Mouse (Mus musculus) pancreas, adult 10 weeks (tissue): Measurements from ENCODE around the gene Ss18l2. TPM values are rescaled to one million over a fixed set of nuclear protein-coding genes. Genes with fewer than 3 reads are reported as not detected.

ENCODE experiments used
- polyA plus RNA-seq: library from polyadenylated mRNA; stranded (reverse); fragments of 350-450 nt; fragmentation: Illumina TruSeq; extraction: RNeasy Lipid Tissue Mini Kit (QIAGEN cat#74804); gene quantifications from one replicate; pipeline ENCODE4 v1.2.3, GENCODE M21; 2015; ENCODE audit warnings: low read depth, low replicate concordance; ENCODE audit not compliant: insufficient read depth

The Ss18l2 gene
- 35.0 TPM for polyA plus RNA-seq

DNA sequence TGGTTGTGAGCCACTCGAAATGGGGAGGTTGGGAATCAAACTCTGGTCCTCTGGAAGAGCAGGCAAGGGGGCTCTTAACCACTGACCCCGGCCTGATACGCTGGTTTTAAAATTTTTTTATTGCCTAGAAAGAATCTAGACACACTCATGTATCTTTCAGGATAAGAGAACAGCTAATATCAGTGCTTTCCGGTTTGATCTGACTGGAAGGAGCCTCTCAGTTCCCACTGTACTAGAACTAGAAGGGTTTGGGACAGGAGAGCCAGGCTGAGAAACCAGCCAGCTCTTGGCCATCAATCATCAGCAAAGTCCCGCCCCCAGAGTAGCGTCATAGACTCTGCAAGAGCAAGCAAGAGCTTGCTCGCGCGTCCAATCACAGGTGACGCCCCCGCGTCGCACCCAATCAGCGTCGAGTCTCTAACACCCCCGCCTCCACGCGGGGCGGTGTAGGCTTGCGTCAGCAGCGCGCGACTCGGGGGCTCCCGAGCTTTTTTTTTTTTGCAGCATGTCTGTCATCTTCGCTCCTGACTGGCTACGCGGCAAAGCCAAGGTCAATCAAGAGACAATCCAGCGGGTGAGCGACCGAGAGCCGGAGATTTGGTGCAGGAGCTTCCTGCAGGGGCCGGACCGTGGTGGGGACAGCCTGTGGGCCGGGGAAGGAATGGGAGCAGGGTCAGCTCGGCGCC lies at the start of gene Ss18l2:
Gene Ss18l2, plus strand, starts transcription at position 432 of the 686 bp plus-strand sequence.

DNA sequence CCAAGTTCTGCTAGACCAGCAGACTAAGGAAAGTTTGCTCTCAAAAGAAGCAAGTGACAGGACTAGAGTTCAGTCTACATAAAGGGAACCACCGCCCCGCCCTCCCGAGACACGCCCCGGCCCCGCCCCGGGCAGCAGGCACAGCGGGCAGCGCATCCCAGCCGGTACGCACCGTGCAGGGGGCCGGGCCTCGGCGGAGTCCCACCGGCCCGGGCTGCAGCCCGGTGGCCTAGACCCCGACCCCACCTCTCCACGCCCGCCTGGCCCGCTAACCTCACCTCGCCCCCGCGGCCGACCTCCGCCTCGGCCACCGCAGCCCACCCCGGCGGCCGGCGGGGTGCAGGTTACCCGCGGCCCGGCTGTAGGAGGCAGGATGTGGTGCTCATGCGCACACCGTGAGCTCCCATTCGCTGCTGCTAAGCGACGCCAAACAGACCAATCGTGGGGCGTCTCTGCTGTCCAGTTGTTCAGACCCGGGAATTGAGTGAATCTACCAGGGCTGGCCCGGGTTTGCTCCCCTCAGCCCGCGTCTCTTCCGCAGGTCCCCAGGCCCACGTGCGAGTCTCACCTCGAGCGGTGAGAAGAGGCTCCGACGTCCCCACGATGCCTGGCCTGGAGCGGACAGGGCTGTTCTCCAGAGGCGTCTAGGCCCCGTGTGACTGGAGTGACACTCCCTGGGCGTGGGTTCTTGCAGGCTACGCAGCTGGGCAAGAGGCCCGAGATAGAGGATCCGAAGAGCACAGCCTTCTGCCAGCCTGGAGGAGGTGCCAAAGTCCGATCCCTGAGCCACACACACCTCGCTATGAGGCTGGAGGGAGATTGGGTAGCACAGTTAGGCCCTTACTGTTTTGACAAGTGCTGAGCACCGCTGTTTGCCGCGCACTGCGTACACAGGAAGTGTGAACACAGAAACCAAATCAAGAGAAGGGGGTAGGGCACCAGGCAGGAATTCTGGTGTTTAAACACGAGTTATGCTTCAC lies 5.2 kb upstream of the Ss18l2 start, which contains the start of gene Sec22c:
Gene Sec22c, minus strand, starts transcription at position 845 of the 980 bp plus-strand sequence.

DNA sequence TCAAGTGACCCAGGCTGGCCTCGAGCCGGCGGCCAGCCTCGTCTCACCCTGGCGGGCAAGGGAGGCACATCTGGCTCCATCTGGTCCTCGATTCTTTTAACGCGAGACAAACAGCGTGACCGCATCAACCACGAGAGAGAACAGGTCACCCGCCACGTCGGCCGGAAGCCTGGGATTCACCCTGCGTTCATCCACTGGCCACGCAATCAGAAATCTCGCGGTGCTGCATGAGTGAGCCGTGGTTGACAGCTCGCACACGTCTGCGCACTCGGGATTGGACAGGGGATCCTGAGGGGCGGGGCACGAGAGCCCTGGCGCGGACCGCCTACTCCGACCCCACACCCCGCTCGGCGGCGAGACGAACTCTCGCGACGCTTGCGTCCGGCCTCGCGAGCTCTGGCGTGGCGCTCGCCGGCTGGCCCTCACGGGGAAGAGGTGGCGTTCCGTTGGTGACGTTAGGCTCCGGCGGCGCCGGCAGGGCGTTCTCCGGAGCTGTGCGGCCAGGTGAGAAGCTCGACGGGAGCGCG lies 8.7 kb downstream of the Ss18l2 start, which contains the start of gene Nktr:
Gene Nktr, plus strand, starts transcription at position 378 of the 527 bp plus-strand sequence.

DNA sequence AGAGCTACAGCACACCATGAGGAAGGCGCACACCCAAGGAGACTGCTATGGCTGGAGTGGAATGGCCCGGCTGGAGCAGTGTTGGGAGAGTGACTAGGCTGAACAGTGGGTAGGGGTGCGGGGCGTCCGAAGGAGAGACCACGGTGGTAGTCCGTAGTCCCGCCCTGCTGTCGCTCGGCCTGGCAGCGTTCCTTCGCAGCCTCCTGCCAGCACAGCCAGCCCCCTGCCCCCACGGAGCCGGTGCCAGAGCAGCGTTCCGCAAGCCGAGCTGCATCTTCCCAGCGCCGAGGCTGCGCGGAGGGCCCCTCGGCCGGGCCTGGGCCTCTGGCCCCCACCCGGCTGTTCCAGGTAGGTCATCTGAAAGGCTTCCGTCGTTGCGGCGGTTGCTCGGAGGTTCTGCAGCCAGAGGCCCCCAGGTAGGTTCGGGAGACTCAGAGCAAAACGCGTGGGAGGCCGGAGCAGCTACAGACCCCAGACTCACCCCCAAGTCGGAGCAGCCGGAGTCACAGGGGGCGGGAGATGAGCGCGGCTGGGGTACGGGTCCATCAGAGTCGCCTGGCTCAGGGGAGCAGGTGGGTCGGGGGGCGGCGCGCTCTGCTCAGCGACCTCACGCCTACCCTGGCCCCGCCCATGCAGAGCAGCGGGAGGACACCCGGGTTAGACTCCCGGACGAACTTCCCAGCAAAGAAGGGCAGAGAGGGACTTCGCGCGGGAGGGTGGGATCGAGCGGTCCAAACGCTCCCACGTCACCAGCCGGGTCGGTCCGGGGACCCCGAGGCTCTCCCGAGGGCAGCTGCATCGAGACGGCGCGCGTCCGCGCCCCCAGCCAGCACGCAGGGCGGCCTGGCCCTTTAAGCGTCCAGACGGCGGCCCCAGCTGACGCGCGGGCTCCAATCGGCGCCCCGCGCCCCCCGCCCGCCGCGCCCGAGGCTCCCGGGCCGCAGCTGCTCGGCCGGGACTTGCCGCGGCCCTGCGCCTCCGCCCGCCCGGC lies 49.3 kb downstream of the Ss18l2 start, which contains the start of gene Zfp651:
Gene Zfp651, plus strand, starts transcription at position 240 of the 991 bp plus-strand sequence.

Other genes with a start within 250 kb of the Ss18l2 start
- not detected for gene Cck, start 214.6 kb upstream of the Ss18l2 start, polyA plus RNA-seq
- 1.7 TPM for gene Lyzl4, start 68.2 kb upstream of the Ss18l2 start, polyA plus RNA-seq
- 5.5 TPM for gene Vipr1, start 67.6 kb upstream of the Ss18l2 start, polyA plus RNA-seq
- gene Sec22c, start 4.8 kb upstream of the Ss18l2 start, polyA plus RNA-seq = 1.9 TPM
- gene Nktr, start 8.8 kb downstream of the Ss18l2 start, polyA plus RNA-seq = 52.8 TPM
- 5.5 TPM for gene Zfp651, start 49.0 kb downstream of the Ss18l2 start, polyA plus RNA-seq
- not detected for gene Klhl40, start 67.3 kb downstream of the Ss18l2 start, polyA plus RNA-seq
- gene Hhatl, start 82.2 kb downstream of the Ss18l2 start, polyA plus RNA-seq = not detected
- gene Ccdc13, start 129.1 kb downstream of the Ss18l2 start, polyA plus RNA-seq = not detected
- gene Higd1a, start 148.0 kb downstream of the Ss18l2 start, polyA plus RNA-seq = 7.4 TPM
- gene Ackr2, start 188.0 kb downstream of the Ss18l2 start, polyA plus RNA-seq = 0.96 TPM
- gene Cyp8b1, start 206.0 kb downstream of the Ss18l2 start, polyA plus RNA-seq = not detected
- 1.4 TPM for gene Fam198a, start 240.7 kb downstream of the Ss18l2 start, polyA plus RNA-seq